Mouse (Mus musculus) hindbrain, postnatal 0 days (tissue): Measurements from ENCODE around the gene Shc2. TPM values are rescaled to one million over a fixed set of nuclear protein-coding genes. Genes with fewer than 3 reads are reported as not detected.

ENCODE experiments used
- ATAC-seq: fragments of 200-750 bp; cut with Nextera tagmentation; 2 replicates; pipeline ENCODE4 v1.8.0; 2017; ENCODE audit warnings: mild to moderate bottlenecking, moderate TSS enrichment, moderate library complexity
- DNase-seq: peaks from one replicate; pipeline ENCODE4 v3.0.0-alpha.2; 2015; ENCODE audit warnings: low spot score
- H3K27ac ChIP-seq: fragments of 300-500 bp; sonication (generic); 2 replicates; pipeline ENCODE4 v1.5.1; 2014; ENCODE audit warnings: mild to moderate bottlenecking
- H3K27me3 ChIP-seq: fragments of 300-500 bp; sonication (generic); 2 replicates; pipeline ENCODE4 v1.6.1; 2014; ENCODE audit warnings: low read length, mixed read lengths; ENCODE audit not compliant: insufficient read depth
- H3K36me3 ChIP-seq: fragments of 300-500 bp; sonication (generic); 2 replicates; pipeline ENCODE4 v1.6.1; 2014; ENCODE audit warnings: low read length, mixed read lengths; ENCODE audit not compliant: insufficient read depth
- H3K4me1 ChIP-seq: fragments of 300-500 bp; sonication (generic); 2 replicates; pipeline ENCODE4 v1.6.1; 2014; ENCODE audit warnings: antibody characterized with exemption, low read length, mixed read lengths; ENCODE audit not compliant: insufficient read depth
- H3K4me2 ChIP-seq: fragments of 300-500 bp; sonication (generic); 2 replicates; pipeline ENCODE4 v1.6.1; 2014; ENCODE audit warnings: low read depth, mild to moderate bottlenecking, low read length, moderate library complexity, mixed read lengths
- H3K4me3 ChIP-seq: fragments of 300-500 bp; sonication (generic); 2 replicates; pipeline ENCODE4 v1.5.1; 2014; ENCODE audit warnings: low read length
- H3K9ac ChIP-seq: fragments of 300-500 bp; sonication (generic); replicated peaks from 2 replicates; pipeline ENCODE4 v1.6.1; 2014; ENCODE audit warnings: mild to moderate bottlenecking, low read length, moderate library complexity, mixed read lengths
- H3K9me3 ChIP-seq: fragments of 300-500 bp; sonication (generic); 2 replicates; pipeline ENCODE4 v1.6.1; 2016; ENCODE audit warnings: low read length, mixed read lengths
- CTCF ChIP-seq: IDR thresholded peaks from 2 replicates; pipeline ENCODE4 v1.5.1; 2016; ENCODE audit warnings: antibody characterized with exemption, control low read depth, low read depth
- WGBS: fragments of 180-500 bp; shearing (Covaris S2); extraction: QIAGEN DNeasy Blood & Tissue Kit; methylation state at CpG from one replicate; pipeline ENCODE4 v1.1.7; 2014; 5-methylcytosine and 5-hydroxymethylcytosine counted together
- polyA plus RNA-seq: library from polyadenylated mRNA; unstranded; fragments of >200 nt; fragmentation: Nextera tagmentation; extraction: Ambion mirVana; gene quantifications from 2 replicates; pipeline ENCODE4 v1.2.1, GENCODE M21; 2015
- total RNA-seq: library from RNA; depleted of rRNA; stranded (reverse); fragments of >200 nt; gene quantifications from 2 replicates; pipeline ENCODE4 v1.2.3, GENCODE M21; 2014

Gene Shc2
- total and polyA plus RNA-seq, 2 experiments from 2014 or later = 21.3 to 66.2 TPM

GRCm38 (mm10) chr10:79675346-79676035 lies 37.8 kb upstream of the Shc2 start:
- no peak for ATAC-seq
- 0 out of 2 replicates have a peak, but pooled peaks cover 7% of the 10 kb centered on the region for H3K4me1 ChIP-seq
- WGBS = 56% methylated on average over 43 of the region's 44 CpGs
- no peak overlapping the region for H3K27ac ChIP-seq
- peaks cover 8% of the 10 kb centered on the region; the same call in 1 of the 2 replicates for H3K36me3 ChIP-seq
- no peaks in the 10 kb centered on the region for H3K9me3 ChIP-seq
- DNase-seq = no peak
- H3K27me3 ChIP-seq = no peaks in the 10 kb centered on the region
- no peak overlapping the region for H3K9ac ChIP-seq
- H3K4me3 ChIP-seq = no peak overlapping the region
- no peak overlapping the region for H3K4me2 ChIP-seq
- no peak for TF ChIP-seq CTCF

GRCm38 (mm10) chr10:79673054-79673453 lies 35.3 kb upstream of the Shc2 start:
- no peak overlapping the region for H3K9ac ChIP-seq
- no peaks in the 10 kb centered on the region for H3K27me3 ChIP-seq
- H3K4me1 ChIP-seq = peaks cover 14% of the 10 kb centered on the region; the same call in 1 of the 2 replicates
- ATAC-seq (no peak), DNase-seq (no peak)
- peaks cover 8% of the 10 kb centered on the region; the same call in 1 of the 2 replicates for H3K36me3 ChIP-seq
- WGBS = 90% methylated on average over 3 of the region's 3 CpGs
- H3K4me3 ChIP-seq = no peak overlapping the region
- H3K27ac ChIP-seq = no peak overlapping the region
- H3K9me3 ChIP-seq = no peaks in the 10 kb centered on the region
- no peak for TF ChIP-seq CTCF
- H3K4me2 ChIP-seq = no peak overlapping the region

DNA sequence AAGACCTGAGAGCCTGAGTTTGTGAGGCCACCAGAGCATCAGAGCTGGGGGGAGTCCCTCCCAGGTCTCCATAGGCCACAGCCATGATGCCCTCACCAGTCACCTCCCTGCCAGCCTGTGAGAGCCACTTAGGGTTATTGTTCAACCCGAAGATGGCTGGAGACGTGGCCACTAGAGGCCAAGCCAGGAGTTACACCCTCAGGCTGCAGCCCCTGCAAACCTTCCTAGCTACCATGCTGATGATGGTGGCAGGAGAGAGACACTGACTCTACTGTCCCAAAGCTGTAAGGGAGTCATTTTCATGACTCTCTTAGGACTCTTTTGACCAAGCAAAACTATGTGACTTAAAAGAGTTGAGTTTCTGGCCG lies 34.4 kb upstream of the Shc2 start:
- Histone ChIP-seq H3K9me3 (no peaks in the 10 kb centered on the region), H3K4me3 (no peak overlapping the region), H3K27me3 (no peaks in the 10 kb centered on the region), H3K36me3 (peaks cover 8% of the 10 kb centered on the region; the same call in 1 of the 2 replicates), H3K27ac (no peak overlapping the region), H3K4me1 (peaks cover 15% of the 10 kb centered on the region; the same call in 1 of the 2 replicates), H3K4me2 (no peak overlapping the region), H3K9ac (no peak overlapping the region)
- peak; percentile 50 for TF ChIP-seq CTCF
- WGBS = 53% methylated on average over 3 of the region's 3 CpGs
- ATAC-seq (no peak), DNase-seq (no peak)

DNA sequence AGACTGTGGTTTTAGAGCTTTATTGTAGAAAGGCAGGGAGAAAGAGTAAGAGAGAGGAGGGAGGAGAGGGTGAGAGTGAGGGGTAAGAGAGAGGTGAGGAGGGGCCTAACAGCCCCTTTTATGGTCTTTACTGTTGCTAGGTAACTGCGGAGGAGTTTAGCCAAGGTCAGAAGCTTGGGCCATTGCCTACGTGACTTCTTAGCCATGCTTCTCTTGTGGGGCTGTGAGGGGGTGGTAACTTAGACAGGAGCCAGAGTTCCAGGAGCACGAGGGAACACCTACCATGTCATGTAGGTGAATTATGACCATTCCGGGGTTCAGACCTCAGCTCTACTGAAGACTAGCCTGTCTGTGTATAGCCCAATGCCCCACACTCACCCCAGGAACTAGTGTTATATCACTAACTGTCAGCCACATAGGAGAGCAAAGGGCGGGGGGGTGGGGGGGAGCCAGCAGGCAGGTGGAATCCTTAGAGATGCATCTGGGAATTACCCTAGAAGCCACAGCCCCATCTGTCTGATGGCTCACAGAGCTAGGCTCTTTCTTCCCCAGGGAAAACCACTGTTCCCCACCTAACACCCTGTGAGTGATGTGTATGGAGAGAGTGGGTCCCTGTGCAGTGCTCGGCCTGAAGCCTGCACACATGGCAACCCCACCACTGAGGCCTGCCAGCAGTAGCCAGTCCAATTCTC lies 33.8 kb upstream of the Shc2 start:
- H3K9me3 ChIP-seq = no peaks in the 10 kb centered on the region
- no peak overlapping the region; the same call in 1 of the 2 replicates for H3K4me2 ChIP-seq
- DNase-seq = no peak
- ATAC-seq = no peak
- H3K4me1 ChIP-seq = peaks cover 15% of the 10 kb centered on the region; the same call in 1 of the 2 replicates
- H3K27me3 ChIP-seq = no peaks in the 10 kb centered on the region
- H3K36me3 ChIP-seq = peaks cover 8% of the 10 kb centered on the region; the same call in 1 of the 2 replicates
- TF ChIP-seq CTCF = no peak
- no peak overlapping the region for H3K9ac ChIP-seq
- 64% methylated on average over 6 of the region's 6 CpGs for WGBS
- H3K27ac ChIP-seq = no peak overlapping the region
- H3K4me3 ChIP-seq = no peak overlapping the region

- peaks cover 15% of the 10 kb centered on the region; the same call in 1 of the 2 replicates for H3K4me1 ChIP-seq
- peak overlapping the region; percentile 86 for H3K4me2 ChIP-seq
- H3K27me3 ChIP-seq = no peaks in the 10 kb centered on the region
- H3K9ac ChIP-seq = peak overlapping the region; percentile 96
- H3K9me3 ChIP-seq = no peaks in the 10 kb centered on the region
- no peak for DNase-seq
- H3K36me3 ChIP-seq = no peaks in the 10 kb centered on the region; the same call in 1 of the 2 replicates
- peak overlapping the region; percentile 98 for H3K27ac ChIP-seq
- peak overlapping the region; percentile 99 for H3K4me3 ChIP-seq
- TF ChIP-seq CTCF = no peak
- 32% methylated on average over 15 of the region's 15 CpGs for WGBS
- peak; percentile 22; the same call in 1 of the 2 replicates for ATAC-seq
These were observed 32.6 kb upstream of the Shc2 start for GRCm38 (mm10) chr10:79670071-79670888.

DNA sequence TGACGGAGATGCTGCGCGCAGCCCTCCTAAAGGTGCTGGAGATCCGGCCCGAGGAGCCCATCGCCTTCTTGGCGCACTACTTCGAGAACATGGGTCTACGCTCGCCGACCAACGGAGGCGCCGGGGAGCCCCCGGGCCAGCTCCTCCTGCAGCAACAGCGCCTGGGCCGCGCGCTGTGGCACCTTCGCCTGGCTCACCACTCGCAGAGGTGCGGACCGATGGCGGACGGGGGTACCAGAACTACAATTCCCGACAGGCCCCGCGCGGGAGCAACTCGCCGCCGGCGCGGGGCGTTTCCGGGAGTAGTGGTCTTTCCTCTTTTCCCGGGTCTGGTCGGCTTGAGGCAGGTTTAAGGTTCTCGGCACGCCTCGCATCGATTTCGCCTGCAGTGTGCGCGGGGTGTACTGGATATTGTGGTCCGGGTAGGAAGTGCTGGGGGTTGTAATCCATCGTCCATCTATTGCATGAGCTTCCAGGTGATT lies 31.9 kb upstream of the Shc2 start:
- peak overlapping the region; percentile 98 for H3K27ac ChIP-seq
- WGBS = under 1% methylated on average over 47 of the region's 47 CpGs

More for the DNA sequence above, 31.9 kb upstream of the Shc2 start:
- DNase-seq (peak; percentile 94), ATAC-seq (peak; percentile 63)
- Histone ChIP-seq H3K4me1 (peaks cover 15% of the 10 kb centered on the region; the same call in 1 of the 2 replicates), H3K9ac (peak overlapping the region; percentile 96), H3K9me3 (no peaks in the 10 kb centered on the region), H3K4me2 (peak overlapping the region; percentile 86), H3K36me3 (no peaks in the 10 kb centered on the region; the same call in 1 of the 2 replicates), H3K27me3 (no peaks in the 10 kb centered on the region), H3K4me3 (peak overlapping the region; percentile 99)
- 0 out of 2 replicates have a peak, but pooled peaks have one; percentile 1 for TF ChIP-seq CTCF
